Mouse (Mus musculus): ENCODE measurements around the gene Tmc7.

Tmc7 gene

GRCm38 (mm10) chr7:118595228-118595627 is 10.7 kb upstream of the Tmc7 start:
- peak overlapping the region; percentile 72 for H3K4me3 ChIP-seq (replicated peaks; ENCODE audit: low read length)
- H3K9me3 ChIP-seq (ENCODE audit: low read length): no peaks in the 10 kb centered on the region
- TF ChIP-seq NANOG (IDR thresholded peaks at IDR 0.05; ENCODE audit: borderline replicate concordance, low read length) (no peak), CTCF (conservative IDR thresholded peaks at IDR 0.05; ENCODE audit: low read length) (peak; percentile 95), POU5F1 (IDR thresholded peaks at IDR 0.05; ENCODE audit: borderline replicate concordance, low read length) (no peak)
- peaks cover 29% of the 10 kb centered on the region for H3K27me3 ChIP-seq (ENCODE audit: insufficient read depth, low read length)
- H3K36me3 ChIP-seq (ENCODE audit: insufficient read depth, low read length): no peaks in the 10 kb centered on the region
- H3K4me1 ChIP-seq (replicated peaks; ENCODE audit: low read depth, low read length): peaks cover 63% of the 10 kb centered on the region

- TF ChIP-seq POU5F1 (IDR thresholded peaks at IDR 0.05; ENCODE audit: borderline replicate concordance, low read length) (no peak), NANOG (IDR thresholded peaks at IDR 0.05; ENCODE audit: borderline replicate concordance, low read length) (no peak), CTCF (conservative IDR thresholded peaks at IDR 0.05; ENCODE audit: low read length) (no peak)
Observed at GRCm38 (mm10) chr7:118594611-118595010, 10.1 kb upstream of the Tmc7 start.

GRCm38 (mm10) chr7:118593567-118594407 is 9.3 kb upstream of the Tmc7 start:
- Histone ChIP-seq H3K9me3 (ENCODE audit: low read length) (no peaks in the 10 kb centered on the region), H3K36me3 (ENCODE audit: insufficient read depth, low read length) (no peaks in the 10 kb centered on the region), H3K4me1 (replicated peaks; ENCODE audit: low read depth, low read length) (peaks cover 63% of the 10 kb centered on the region), H3K4me3 (replicated peaks; ENCODE audit: low read length) (peak overlapping the region; percentile 72), H3K27me3 (ENCODE audit: insufficient read depth, low read length) (peaks cover 21% of the 10 kb centered on the region)
- TF ChIP-seq POU5F1 (IDR thresholded peaks at IDR 0.05; ENCODE audit: borderline replicate concordance, low read length): peak; percentile 86
- TF ChIP-seq NANOG (IDR thresholded peaks at IDR 0.05; ENCODE audit: borderline replicate concordance, low read length): no peak; the same call in 1 of the 2 replicates

More at GRCm38 (mm10) chr7:118594611-118595010, 10.1 kb upstream of the Tmc7 start:
- Histone ChIP-seq H3K27me3 (ENCODE audit: insufficient read depth, low read length) (peaks cover 25% of the 10 kb centered on the region), H3K4me3 (replicated peaks; ENCODE audit: low read length) (peak overlapping the region; percentile 72), H3K4me1 (replicated peaks; ENCODE audit: low read depth, low read length) (peaks cover 63% of the 10 kb centered on the region), H3K9me3 (ENCODE audit: low read length) (no peaks in the 10 kb centered on the region), H3K36me3 (ENCODE audit: insufficient read depth, low read length) (no peaks in the 10 kb centered on the region)

GRCm38 (mm10) chr7:118592146-118592545 is 7.6 kb upstream of the Tmc7 start:
- Histone ChIP-seq H3K27me3 (ENCODE audit: insufficient read depth, low read length) (peaks cover 10% of the 10 kb centered on the region; the same call in 1 of the 2 replicates), H3K4me1 (replicated peaks; ENCODE audit: low read depth, low read length) (peaks cover 50% of the 10 kb centered on the region), H3K4me3 (replicated peaks; ENCODE audit: low read length) (peak overlapping the region; percentile 66), H3K9me3 (ENCODE audit: low read length) (peaks cover 10% of the 10 kb centered on the region), H3K36me3 (ENCODE audit: insufficient read depth, low read length) (no peaks in the 10 kb centered on the region)
- TF ChIP-seq CTCF (conservative IDR thresholded peaks at IDR 0.05; ENCODE audit: low read length): no peak
- no peak for TF ChIP-seq POU5F1 (IDR thresholded peaks at IDR 0.05; ENCODE audit: borderline replicate concordance, low read length)
- TF ChIP-seq NANOG (IDR thresholded peaks at IDR 0.05; ENCODE audit: borderline replicate concordance, low read length): no peak

- peaks cover 17% of the 10 kb centered on the region for H3K9me3 ChIP-seq (ENCODE audit: low read length)
- no peak overlapping the region for H3K4me3 ChIP-seq (replicated peaks; ENCODE audit: low read length)
- H3K4me1 ChIP-seq (replicated peaks; ENCODE audit: low read depth, low read length): peaks cover 38% of the 10 kb centered on the region
- H3K36me3 ChIP-seq (ENCODE audit: insufficient read depth, low read length): no peaks in the 10 kb centered on the region
- peaks cover 13% of the 10 kb centered on the region for H3K27me3 ChIP-seq (ENCODE audit: insufficient read depth, low read length)
- no peak for TF ChIP-seq CTCF (conservative IDR thresholded peaks at IDR 0.05; ENCODE audit: low read length)
- TF ChIP-seq POU5F1 (IDR thresholded peaks at IDR 0.05; ENCODE audit: borderline replicate concordance, low read length): no peak
- TF ChIP-seq NANOG (IDR thresholded peaks at IDR 0.05; ENCODE audit: borderline replicate concordance, low read length): no peak
Observed at GRCm38 (mm10) chr7:118590726-118591305, 6.3 kb upstream of the Tmc7 start.

GRCm38 (mm10) chr7:118585856-118586255 is 1.3 kb upstream of the Tmc7 start:
- peaks cover 57% of the 10 kb centered on the region for H3K27me3 ChIP-seq (ENCODE audit: insufficient read depth, low read length)
- H3K4me1 ChIP-seq (replicated peaks; ENCODE audit: low read depth, low read length): peaks cover 33% of the 10 kb centered on the region
- H3K36me3 ChIP-seq (ENCODE audit: insufficient read depth, low read length): no peaks in the 10 kb centered on the region
- H3K4me3 ChIP-seq (replicated peaks; ENCODE audit: low read length): no peak overlapping the region
- no peak for TF ChIP-seq CTCF (conservative IDR thresholded peaks at IDR 0.05; ENCODE audit: low read length)
- no peak for TF ChIP-seq NANOG (IDR thresholded peaks at IDR 0.05; ENCODE audit: borderline replicate concordance, low read length)
- TF ChIP-seq POU5F1 (IDR thresholded peaks at IDR 0.05; ENCODE audit: borderline replicate concordance, low read length): no peak
- H3K9me3 ChIP-seq (ENCODE audit: low read length): peaks cover 17% of the 10 kb centered on the region

GRCm38 (mm10) chr7:118584926-118585325 is 390 bp upstream of the Tmc7 start:
- peaks cover 17% of the 10 kb centered on the region for H3K9me3 ChIP-seq (ENCODE audit: low read length)
- H3K27me3 ChIP-seq (ENCODE audit: insufficient read depth, low read length): peaks cover 61% of the 10 kb centered on the region
- H3K36me3 ChIP-seq (ENCODE audit: insufficient read depth, low read length): no peaks in the 10 kb centered on the region
- peak overlapping the region; percentile 84 for H3K4me3 ChIP-seq (replicated peaks; ENCODE audit: low read length)
- H3K4me1 ChIP-seq (replicated peaks; ENCODE audit: low read depth, low read length): peaks cover 42% of the 10 kb centered on the region
- TF ChIP-seq NANOG (IDR thresholded peaks at IDR 0.05; ENCODE audit: borderline replicate concordance, low read length) (no peak), POU5F1 (IDR thresholded peaks at IDR 0.05; ENCODE audit: borderline replicate concordance, low read length) (no peak), CTCF (conservative IDR thresholded peaks at IDR 0.05; ENCODE audit: low read length) (no peak)

GRCm38 (mm10) chr7:118583821-118584220 is 715 bp downstream of the Tmc7 start:
- Histone ChIP-seq H3K4me1 (replicated peaks; ENCODE audit: low read depth, low read length) (peaks cover 53% of the 10 kb centered on the region), H3K4me3 (replicated peaks; ENCODE audit: low read length) (peak overlapping the region; percentile 84), H3K9me3 (ENCODE audit: low read length) (peaks cover 18% of the 10 kb centered on the region), H3K27me3 (ENCODE audit: insufficient read depth, low read length) (peaks cover 65% of the 10 kb centered on the region), H3K36me3 (ENCODE audit: insufficient read depth, low read length) (no peaks in the 10 kb centered on the region)
- TF ChIP-seq POU5F1 (IDR thresholded peaks at IDR 0.05; ENCODE audit: borderline replicate concordance, low read length) (no peak), NANOG (IDR thresholded peaks at IDR 0.05; ENCODE audit: borderline replicate concordance, low read length) (no peak), CTCF (conservative IDR thresholded peaks at IDR 0.05; ENCODE audit: low read length) (no peak)
